Mouse (Mus musculus): ENCODE results near the gene Pax2.
A peak's percentile ranks its signal among the peaks of the same experiment; 100 is the strongest.

Gene Pax2

GRCm38 (mm10) chr19:44754461-44755377 lies 1.1 kb upstream of the Pax2 start:
- no peak for TF ChIP-seq GATA4 (IDR thresholded peaks at IDR 0.05; ENCODE audit: insufficient replicate concordance, low read length)

GRCm38 (mm10) chr19:44755378-44755692 lies 510 bp upstream of the Pax2 start:
- TF ChIP-seq GATA4 (IDR thresholded peaks at IDR 0.05; ENCODE audit: insufficient replicate concordance, low read length) = no peak

GRCm38 (mm10) chr19:44756421-44757230 lies 781 bp downstream of the Pax2 start:
- TF ChIP-seq GATA4 (IDR thresholded peaks at IDR 0.05; ENCODE audit: insufficient replicate concordance, low read length) = no peak

- TF ChIP-seq GATA4 (IDR thresholded peaks at IDR 0.05; ENCODE audit: insufficient replicate concordance, low read length) = no peak
These were observed 1.5 kb downstream of the Pax2 start for GRCm38 (mm10) chr19:44757231-44757871.

- TF ChIP-seq GATA4 (IDR thresholded peaks at IDR 0.05; ENCODE audit: insufficient replicate concordance, low read length) = no peak
These were observed 3.0 kb downstream of the Pax2 start for GRCm38 (mm10) chr19:44758846-44759245.

- TF ChIP-seq GATA4 (IDR thresholded peaks at IDR 0.05; ENCODE audit: insufficient replicate concordance, low read length) = no peak
These were observed 3.8 kb downstream of the Pax2 start for GRCm38 (mm10) chr19:44759531-44760118.

- TF ChIP-seq GATA4 (IDR thresholded peaks at IDR 0.05; ENCODE audit: insufficient replicate concordance, low read length) = no peak
These were observed 4.7 kb downstream of the Pax2 start for GRCm38 (mm10) chr19:44760259-44761131.

- no peak for TF ChIP-seq GATA4 (IDR thresholded peaks at IDR 0.05; ENCODE audit: insufficient replicate concordance, low read length)
These were observed 6.3 kb downstream of the Pax2 start for GRCm38 (mm10) chr19:44762121-44762621.

- TF ChIP-seq GATA4 (IDR thresholded peaks at IDR 0.05; ENCODE audit: insufficient replicate concordance, low read length) = no peak
These were observed 14.6 kb downstream of the Pax2 start for GRCm38 (mm10) chr19:44770268-44771050.

- peak; percentile 92; the same call in 1 of the 2 replicates for TF ChIP-seq GATA4 (IDR thresholded peaks at IDR 0.05; ENCODE audit: insufficient replicate concordance, low read length)
These were observed 15.7 kb downstream of the Pax2 start for GRCm38 (mm10) chr19:44771499-44771898.

GRCm38 (mm10) chr19:44781987-44782386 lies 26.1 kb downstream of the Pax2 start:
- TF ChIP-seq GATA4 (IDR thresholded peaks at IDR 0.05; ENCODE audit: insufficient replicate concordance, low read length) = no peak

- no peak for TF ChIP-seq GATA4 (IDR thresholded peaks at IDR 0.05; ENCODE audit: insufficient replicate concordance, low read length)
These were observed 28.5 kb downstream of the Pax2 start for GRCm38 (mm10) chr19:44784391-44784790.

- no peak for TF ChIP-seq GATA4 (IDR thresholded peaks at IDR 0.05; ENCODE audit: insufficient replicate concordance, low read length)
These were observed 32.6 kb downstream of the Pax2 start for GRCm38 (mm10) chr19:44788488-44788887.

Measured in liver, adult (tissue).